Mouse (Mus musculus) stomach, embryonic 15.5 days (tissue): ENCODE data around the gene Gm47429. TPM values are rescaled to one million over a fixed set of nuclear protein-coding genes. Genes with fewer than 3 reads are reported as not detected.

Source experiments
- ATAC-seq: fragments of 200-750 bp; cut with Nextera tagmentation; 2 replicates; pipeline ENCODE4 v1.8.0; 2017; ENCODE audit warnings: low read depth, moderate number of reproducible peaks, moderate TSS enrichment; ENCODE audit not compliant: insufficient read depth, low FRiP score
- H3K27ac ChIP-seq: fragments of 300-500 bp; sonication (generic); 2 replicates; pipeline ENCODE4 v1.5.1; 2015; ENCODE audit warnings: mild to moderate bottlenecking, inconsistent platforms
- H3K27me3 ChIP-seq: fragments of 300-500 bp; sonication (generic); replicated peaks from 2 replicates; pipeline ENCODE4 v1.6.1; 2015; ENCODE audit warnings: inconsistent platforms
- H3K36me3 ChIP-seq: fragments of 300-500 bp; sonication (generic); 2 replicates; pipeline ENCODE4 v1.6.1; 2015; ENCODE audit warnings: inconsistent platforms
- H3K4me1 ChIP-seq: fragments of 300-500 bp; sonication (generic); 2 replicates; pipeline ENCODE4 v1.6.1; 2015; ENCODE audit warnings: inconsistent platforms
- H3K4me2 ChIP-seq: fragments of 300-500 bp; sonication (generic); 2 replicates; pipeline ENCODE4 v1.6.1; 2015; ENCODE audit warnings: mild to moderate bottlenecking, inconsistent platforms
- H3K4me3 ChIP-seq: fragments of 300-500 bp; sonication (generic); replicated peaks from 2 replicates; pipeline ENCODE4 v1.5.1; 2015; ENCODE audit warnings: inconsistent platforms
- H3K9ac ChIP-seq: fragments of 300-500 bp; sonication (generic); 2 replicates; pipeline ENCODE4 v1.6.1; 2015; ENCODE audit warnings: inconsistent platforms
- H3K9me3 ChIP-seq: fragments of 300-500 bp; sonication (generic); 2 replicates; pipeline ENCODE4 v1.6.1; 2016; ENCODE audit warnings: inconsistent platforms
- WGBS: fragments of 180-500 bp; shearing (Covaris S2); methylation state at CpG from one replicate; pipeline ENCODE4 v1.1.7; 2015; 5-methylcytosine and 5-hydroxymethylcytosine counted together
- polyA plus RNA-seq: library from polyadenylated mRNA; unstranded; fragments of >200 nt; fragmentation: Nextera tagmentation; extraction: Ambion mirVana; gene quantifications from 2 replicates; pipeline ENCODE4 v1.2.1, GENCODE M21; 2015

The Gm47429 gene
- polyA plus RNA-seq, 1 experiment from 2014 or later = not detected

GRCm38 (mm10) chr13:50417389-50418183, 26.1 kb downstream of the Gm47429 start, which contains the start of gene Fbxw17:
Fbxw17 (plus strand) TSS chr13:50417864.
- WGBS = 10% methylated on average over 35 of the region's 35 CpGs
- H3K9me3 ChIP-seq = no peaks in the 10 kb centered on the region
- peak within 1 kb of the TSS; percentile 61 for H3K4me3 ChIP-seq
- H3K27me3 ChIP-seq = no peaks in the 10 kb centered on the region
- H3K4me1 ChIP-seq = 0 out of 2 replicates have a peak, but pooled peaks cover 6% of the 10 kb centered on the region
- no peaks in the 10 kb centered on the region for H3K36me3 ChIP-seq
- peak within 1 kb of the TSS; percentile 55 for H3K9ac ChIP-seq
- peak; percentile 91 for ATAC-seq
- H3K27ac ChIP-seq = no peak within 1 kb of the TSS
- peak within 1 kb of the TSS; percentile 57 for H3K4me2 ChIP-seq

Other genes starting within 250 kb of the Gm47429 start
- not detected in 2 replicates for gene Gm906, start 193.6 kb downstream of the Gm47429 start, polyA plus RNA-seq
- 21.9 and 22.0 TPM in 2 replicates for gene Fbxw17, start 26.0 kb downstream of the Gm47429 start, polyA plus RNA-seq
- gene Nutm2, start 23.4 kb upstream of the Gm47429 start, polyA plus RNA-seq = not detected in 2 replicates
- gene Gm904, start 199.3 kb upstream of the Gm47429 start, polyA plus RNA-seq = not detected in 2 replicates